Mouse (Mus musculus) lung, postnatal 36 days (tissue): ENCODE measurements at regions not wholly inside any gene's neighbourhood (a gene's known extent, or its start where the extent isn't known, plus 50 kb on each side); places are given as distances from the start of the nearest gene placed in this dataset.

Experiments used
- DNase-seq: peaks from one replicate; pipeline ENCODE4 v3.0.0; 2022; ENCODE audit warnings: mixed read lengths

DNA sequence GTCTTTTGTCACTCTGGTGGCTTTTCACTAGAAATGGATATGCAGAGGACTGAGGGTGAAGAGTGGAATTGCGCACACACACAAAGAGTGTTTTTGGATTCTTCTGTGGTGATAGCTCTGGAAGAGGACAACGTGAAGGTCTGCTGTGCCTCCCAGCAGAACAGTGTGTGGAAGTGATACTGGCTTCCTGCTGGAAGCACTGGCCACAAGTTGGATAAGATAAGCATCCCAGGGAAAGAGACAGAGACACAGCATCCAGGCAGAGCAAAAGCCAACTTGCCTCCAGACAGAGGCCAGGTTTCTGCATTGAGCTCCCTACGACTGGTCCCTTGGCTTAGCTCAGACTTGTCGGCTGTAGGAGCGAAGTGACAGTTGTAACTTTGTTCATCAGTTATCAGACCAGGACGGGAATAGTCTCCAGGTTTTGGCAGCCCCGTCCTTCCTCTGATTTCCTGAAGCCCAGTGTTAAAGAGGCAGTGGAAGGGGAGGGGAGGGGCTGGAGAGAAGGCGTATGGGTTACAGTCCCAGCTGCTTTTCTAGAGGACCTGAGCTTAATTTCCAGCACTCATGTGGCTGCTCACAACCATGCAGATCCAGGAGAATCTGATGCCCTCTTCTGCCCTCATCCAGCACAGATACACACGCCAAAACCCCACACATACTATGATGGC is 89.2 kb downstream of the Tmem170b start:
- no peak for DNase-seq

DNA sequence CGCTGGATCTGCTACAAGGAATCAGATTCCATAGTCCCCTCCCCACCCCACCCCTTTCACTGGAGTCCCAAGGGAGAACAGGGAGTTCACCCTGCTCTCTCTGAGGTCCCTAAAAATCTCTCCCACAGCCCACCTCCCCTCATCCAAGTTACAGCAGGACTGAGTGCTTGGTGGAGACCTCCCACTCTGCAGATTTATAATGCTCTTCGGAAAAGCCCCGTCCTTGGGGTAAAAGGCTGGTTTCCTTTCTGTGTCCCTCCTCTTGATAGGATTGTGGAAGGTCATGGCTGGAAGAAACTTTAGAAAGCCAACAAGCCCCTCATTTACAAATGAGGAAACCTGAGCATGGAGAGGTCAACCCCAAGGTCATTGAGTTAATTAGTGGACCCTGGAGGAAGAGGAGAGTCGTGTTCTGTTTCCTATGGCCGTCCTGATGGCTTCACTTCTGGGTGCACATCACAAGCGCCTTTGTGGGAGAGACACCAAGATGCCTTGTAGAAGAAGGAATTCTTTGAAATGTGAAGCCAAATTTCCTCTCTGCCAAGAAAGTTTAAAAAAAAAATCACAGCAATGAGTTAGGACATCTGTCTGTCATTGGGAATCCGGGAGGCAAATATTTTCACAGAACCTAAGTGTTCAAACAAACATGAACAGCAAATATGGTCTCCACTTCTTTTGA is 91.2 kb downstream of the Tmem170b start:
- DNase-seq: peak; percentile 22

DNA sequence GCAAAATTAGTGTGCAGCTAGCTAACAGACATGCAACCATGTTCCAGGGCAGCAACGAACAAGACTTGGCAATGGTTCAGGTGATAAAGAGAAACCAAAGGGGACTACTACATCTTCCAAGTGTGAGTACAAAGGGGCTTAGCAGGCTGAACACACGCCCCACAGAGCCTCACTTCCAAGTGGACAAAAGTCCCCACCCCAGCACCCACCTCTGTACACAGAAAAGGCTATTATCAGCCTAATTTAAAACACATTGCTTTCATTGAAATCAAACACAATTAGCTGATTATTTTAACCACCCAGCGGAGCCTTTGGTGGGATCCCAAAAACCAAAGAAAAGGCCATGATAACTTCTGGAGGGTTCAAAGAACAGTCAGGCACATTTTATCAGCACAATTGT is 95.6 kb downstream of the Tmem170b start:
- DNase-seq: no peak

DNA sequence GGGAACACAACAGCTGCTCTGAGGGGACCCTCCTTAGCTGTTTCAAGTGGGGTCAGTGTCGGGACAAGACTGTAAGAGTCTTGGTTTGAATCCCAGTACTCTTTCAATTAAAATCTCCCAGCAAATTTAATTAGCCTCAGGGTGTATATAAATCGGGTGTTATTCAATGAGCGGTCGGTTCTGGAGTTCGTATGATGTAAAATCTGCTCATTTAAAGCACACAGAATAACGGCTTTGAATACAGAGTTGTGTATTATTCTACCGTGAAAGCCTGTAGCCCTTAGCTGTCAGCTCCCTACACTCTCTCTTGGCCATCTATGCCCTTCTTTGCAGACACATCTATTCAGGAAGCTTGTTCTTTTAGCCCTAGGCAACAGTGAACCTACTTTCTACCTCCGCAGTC is 96.1 kb downstream of the Tmem170b start:
- no peak for DNase-seq

DNA sequence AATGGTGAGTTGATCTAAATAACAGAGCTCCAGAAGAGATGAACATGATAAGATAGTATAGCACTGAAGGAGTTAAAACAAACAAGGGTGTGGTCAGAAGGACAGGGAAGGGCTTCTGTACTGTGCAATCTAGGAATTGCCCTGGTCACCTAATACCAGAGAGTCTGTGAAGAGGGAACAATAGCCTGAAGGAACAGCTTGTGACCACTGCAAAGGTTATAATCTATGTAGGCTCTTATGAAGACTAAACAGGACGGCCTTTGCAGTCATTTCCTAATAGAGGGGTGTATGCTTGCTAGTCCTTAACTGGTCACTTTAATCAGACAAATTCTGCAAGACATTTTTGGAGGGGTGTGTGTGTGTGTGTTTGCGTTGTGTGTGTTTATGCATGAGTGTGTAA is 97.5 kb downstream of the Tmem170b start:
- DNase-seq: peak; percentile 17

DNA sequence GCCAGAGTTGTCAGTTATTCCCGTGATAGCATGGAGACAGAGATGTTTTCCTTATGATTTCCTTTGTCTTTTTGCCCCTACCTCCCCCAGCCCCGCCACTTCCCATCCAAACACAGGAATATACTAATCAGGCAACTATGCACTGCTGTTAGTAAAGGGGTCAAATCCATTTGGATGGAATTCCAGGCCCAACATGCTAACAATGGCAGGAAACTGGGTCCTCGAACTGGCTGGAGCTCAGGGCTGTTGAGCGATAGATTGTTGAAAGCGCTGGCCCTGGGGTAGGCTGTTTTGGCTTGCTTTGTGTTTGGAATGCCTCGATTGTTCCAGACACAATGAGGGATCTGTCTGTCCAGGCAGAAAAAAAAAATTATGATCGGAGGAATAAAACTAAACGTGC is 97.9 kb downstream of the Tmem170b start:
- peak; percentile 79 for DNase-seq

DNA sequence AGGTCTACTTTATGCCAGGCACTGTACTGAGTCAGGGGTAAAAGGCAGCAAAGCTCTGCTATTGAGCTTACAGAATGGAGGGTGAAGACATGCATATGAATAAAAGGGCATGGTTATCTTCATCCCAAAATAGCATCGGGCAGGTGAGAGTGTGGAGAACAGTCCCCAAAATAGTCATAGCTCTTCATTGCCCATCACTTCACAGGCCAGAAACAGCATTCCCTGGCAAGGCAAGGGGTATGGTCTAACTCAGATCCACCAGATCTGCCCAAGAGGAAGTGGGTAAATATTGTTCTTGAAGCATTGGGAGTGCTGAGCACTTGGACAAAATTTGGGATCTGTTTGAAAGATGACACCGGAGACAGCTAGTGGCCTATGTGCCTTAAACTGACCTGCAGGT is 99.1 kb downstream of the Tmem170b start:
- no peak for DNase-seq

DNA sequence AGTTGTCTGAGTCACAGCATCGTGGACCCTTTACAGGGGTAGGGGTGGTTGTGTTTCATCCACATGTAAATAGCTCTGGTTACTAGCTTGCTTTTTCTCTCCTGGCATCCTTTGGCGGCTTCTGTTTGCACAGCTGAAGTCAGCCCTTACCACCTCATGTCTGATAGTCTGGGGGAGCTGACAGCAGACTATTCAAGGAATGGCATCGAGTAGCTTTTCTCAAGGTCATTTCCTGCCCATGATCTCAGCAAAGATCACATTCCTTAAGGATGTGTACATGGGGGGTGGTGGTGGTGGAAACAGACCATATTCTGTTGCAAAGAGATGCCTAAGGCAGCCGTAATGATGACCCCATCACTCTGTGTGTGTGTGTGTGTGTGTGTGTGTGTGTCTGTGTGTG is 99.9 kb downstream of the Tmem170b start:
- no peak for DNase-seq

DNA sequence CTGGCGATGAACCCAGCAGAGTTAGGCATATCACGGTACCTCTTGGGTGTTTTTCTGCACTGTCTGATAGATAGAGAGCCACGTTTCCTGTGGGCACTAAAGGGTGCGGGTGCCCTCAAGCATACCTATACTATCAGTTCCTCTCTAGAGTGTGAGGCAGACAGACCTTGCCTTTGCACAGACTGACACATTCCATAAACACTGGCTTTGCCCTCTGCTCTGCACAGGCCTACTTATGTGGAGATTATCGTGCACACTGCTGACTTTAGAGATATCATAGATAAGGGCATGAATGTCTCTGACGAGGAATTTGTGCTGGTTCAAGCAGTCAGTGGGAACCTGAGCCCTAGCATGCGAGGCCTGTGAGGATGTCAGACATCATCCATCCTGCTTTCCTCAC is 102.1 kb downstream of the Tmem170b start:
- no peak for DNase-seq

DNA sequence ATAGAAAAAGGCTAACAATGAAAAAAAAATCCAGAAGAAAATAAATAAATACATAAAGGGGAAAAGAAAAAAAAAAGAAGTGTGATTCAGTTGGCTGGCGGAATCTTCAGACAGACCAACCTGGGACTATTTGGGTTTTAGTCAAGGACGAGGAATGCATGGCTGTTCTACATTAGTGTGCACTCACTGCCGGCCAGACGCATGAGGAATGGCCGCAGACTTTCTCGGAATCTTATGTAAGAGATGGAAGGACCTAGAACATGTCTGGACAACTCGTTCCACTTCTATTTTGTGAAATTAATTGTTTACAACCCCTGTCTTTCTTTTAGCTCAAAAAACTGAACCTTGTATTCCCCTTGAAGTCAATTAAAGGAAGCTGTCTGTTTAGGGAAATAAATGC is 103.4 kb downstream of the Tmem170b start:
- no peak for DNase-seq

DNA sequence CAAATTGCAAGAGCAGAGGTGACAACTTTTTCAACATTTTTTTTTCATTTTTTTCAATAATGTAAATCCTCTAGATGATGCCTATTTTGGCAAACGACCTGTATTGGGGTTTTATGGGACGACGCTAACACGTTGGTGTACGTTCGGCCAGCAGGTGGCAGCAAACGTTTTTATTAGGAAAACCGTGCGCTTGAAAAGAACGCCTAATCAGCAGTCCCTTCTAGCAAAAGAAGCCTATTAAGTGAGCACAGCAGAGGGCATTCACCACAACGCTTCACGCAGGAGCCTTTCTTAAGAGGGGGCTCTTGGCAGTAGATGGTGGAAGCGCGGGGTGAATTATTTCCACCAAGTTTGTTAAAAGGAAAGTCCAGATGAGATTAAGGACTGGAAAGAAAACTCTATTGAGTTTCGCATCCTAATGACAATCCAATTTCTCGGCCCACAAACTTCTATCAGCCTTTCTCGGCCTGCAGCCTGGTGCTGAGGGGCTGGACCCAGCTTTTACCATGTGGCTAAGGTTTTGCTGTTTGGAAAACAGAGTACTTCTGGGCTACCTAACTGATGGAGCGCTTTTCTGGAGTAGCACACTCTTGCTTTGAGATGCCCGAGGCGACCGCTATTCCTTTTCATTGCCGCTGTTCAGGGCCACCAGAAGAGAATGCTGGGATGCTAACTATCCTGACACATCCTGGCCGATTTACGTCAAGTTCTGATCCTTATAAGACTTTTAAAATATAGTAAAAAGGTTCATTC is 103.9 kb downstream of the Tmem170b start:
- peak; percentile 95 for DNase-seq

DNA sequence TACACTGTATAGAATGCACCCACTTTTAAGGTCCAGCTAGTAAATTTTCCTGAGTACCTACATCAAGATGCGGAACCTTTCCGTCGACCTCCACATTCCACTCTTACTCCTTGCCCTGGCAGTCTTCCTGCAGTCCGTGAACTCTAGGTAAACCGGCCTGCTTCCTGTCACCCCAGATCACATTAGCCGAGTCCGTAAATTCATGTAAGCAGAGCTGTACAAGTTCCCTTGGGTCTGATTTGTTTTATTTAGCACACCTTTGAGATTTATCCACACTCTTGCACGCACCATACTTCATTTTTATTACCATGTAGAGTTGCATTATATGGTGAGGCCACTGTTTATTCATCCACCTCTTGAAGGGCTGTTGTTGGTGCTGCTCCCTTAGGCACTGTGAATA is 106.9 kb downstream of the Tmem170b start:
- DNase-seq: no peak
